Mouse (Mus musculus): ENCODE measurements around the gene Malsu1.

- TF ChIP-seq CTCF (IDR thresholded peaks at IDR 0.05; ENCODE audit: insufficient read depth, low read length) = no peak
- TF ChIP-seq POLR2A (IDR thresholded peaks at IDR 0.05; ENCODE audit: borderline replicate concordance, extremely low read depth, low read depth, low read length) = no peak
These were observed 17.6 kb upstream of the Malsu1 start for GRCm38 (mm10) chr6:49056009-49056408.
